Mouse (Mus musculus) WW6 (cell line): ENCODE data around the gene Spats2l.

Source experiments
- DNase-seq: peaks from one replicate; pipeline ENCODE4 v3.0.0-alpha.2; 2013; ENCODE audit warnings: low read depth, low spot score

Gene Spats2l

GRCm38 (mm10) chr1:57824966-57825759, 51.2 kb downstream of the Spats2l start:
- no peak for DNase-seq

DNA sequence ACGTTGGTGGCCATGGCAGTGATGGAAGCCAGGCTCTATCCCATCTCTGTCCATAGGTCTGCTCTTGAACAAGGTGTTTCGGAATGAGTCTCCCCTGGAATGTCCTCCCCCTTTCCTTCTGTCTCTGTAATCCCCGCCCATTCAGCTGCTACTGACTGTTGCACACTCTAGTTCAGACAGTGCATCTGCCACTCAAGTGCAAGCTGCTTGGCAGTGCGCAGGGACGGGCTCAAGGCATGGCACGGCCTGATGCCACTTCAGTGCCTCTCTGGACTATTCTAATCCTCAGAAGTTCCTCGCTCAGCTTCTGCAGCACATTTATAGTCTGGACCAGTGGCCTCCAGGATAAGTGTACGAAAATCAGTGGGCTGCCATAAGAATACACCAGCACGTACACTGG, 52.3 kb downstream of the Spats2l start:
- no peak for DNase-seq

DNA sequence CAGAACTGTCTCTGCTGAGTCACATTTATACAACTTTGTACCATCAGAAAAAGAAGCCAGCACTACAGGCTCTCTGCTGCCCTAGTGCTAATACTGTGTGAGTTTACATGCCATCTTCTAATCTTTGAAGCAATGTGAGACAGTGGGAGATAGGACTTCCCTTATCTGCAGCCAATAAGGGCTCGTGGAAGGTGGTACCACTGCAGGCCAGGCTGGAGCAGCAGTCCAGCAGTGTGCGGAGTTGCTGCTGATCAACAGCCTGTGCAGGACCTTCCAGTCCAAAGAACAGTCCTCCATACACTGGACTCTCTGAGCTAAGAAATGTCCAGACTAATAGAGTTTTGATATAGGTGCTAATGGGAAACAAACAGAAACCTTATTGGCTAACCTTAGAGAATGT, 59.2 kb downstream of the Spats2l start:
- DNase-seq: no peak

- DNase-seq: no peak
These were observed 61.2 kb downstream of the Spats2l start for GRCm38 (mm10) chr1:57835128-57835527.

GRCm38 (mm10) chr1:57836686-57837317, 62.8 kb downstream of the Spats2l start:
- no peak for DNase-seq

GRCm38 (mm10) chr1:57839863-57840262, 65.9 kb downstream of the Spats2l start:
- no peak for DNase-seq

GRCm38 (mm10) chr1:57845054-57845722, 71.2 kb downstream of the Spats2l start:
- DNase-seq: no peak

GRCm38 (mm10) chr1:57846856-57847698, 73.1 kb downstream of the Spats2l start:
- no peak for DNase-seq

DNA sequence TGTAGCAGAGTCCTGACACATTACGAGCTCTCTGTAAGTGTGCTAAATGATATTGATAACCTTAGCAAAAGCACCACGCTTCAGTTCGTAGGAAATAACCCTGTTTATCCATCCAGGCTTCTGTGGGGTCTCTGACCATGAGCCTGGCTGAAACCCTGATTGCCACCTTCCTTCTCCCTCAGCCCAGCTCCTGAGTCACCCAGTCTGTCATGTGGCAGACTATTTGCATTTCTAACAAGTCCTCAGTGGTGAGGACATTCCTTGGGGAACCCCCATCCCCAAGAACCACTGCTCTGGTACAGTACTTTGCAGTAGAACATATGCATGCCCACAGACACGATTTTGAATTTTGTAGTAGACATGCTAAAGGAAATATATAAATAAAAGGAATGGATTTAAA, 75.1 kb downstream of the Spats2l start:
- no peak for DNase-seq

DNA sequence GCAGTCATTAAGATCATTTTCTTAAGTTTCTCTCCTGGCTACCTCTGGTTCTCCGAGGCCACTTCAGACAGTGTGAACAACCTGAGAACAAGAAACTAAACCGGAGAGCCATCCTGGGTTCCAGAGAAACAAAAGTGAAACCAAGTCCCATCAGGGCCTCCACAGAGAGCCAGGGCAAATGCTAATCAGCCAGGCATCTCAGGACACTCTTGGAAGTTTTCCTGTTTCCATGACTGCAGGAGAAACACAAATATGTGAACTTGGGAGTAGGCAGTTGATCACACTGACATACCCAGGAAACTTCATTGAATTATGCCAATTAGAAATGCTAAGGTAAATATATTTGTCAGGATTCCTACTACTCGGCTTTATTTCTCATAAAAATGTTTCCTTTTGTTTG, 76.0 kb downstream of the Spats2l start:
- no peak for DNase-seq

DNA sequence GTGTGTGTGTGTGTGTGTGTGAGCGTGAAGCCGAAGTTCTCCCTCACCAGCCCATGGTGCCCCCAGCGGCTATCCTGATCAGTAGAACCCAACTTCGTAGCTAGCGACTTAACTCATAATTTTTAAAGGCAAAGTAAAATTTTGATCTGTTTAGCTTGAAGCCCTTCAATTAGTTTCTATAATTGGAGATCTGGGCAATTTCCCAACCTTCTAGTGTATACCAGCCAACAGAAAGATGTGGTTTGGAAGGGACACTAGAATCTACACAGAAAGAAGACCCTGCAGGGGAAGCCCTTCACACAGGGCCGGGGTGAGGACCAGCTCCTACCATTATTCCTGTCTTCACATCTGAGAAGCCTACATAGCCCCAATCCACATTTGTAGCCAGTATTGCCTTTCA, 77.9 kb downstream of the Spats2l start:
- no peak for DNase-seq

DNA sequence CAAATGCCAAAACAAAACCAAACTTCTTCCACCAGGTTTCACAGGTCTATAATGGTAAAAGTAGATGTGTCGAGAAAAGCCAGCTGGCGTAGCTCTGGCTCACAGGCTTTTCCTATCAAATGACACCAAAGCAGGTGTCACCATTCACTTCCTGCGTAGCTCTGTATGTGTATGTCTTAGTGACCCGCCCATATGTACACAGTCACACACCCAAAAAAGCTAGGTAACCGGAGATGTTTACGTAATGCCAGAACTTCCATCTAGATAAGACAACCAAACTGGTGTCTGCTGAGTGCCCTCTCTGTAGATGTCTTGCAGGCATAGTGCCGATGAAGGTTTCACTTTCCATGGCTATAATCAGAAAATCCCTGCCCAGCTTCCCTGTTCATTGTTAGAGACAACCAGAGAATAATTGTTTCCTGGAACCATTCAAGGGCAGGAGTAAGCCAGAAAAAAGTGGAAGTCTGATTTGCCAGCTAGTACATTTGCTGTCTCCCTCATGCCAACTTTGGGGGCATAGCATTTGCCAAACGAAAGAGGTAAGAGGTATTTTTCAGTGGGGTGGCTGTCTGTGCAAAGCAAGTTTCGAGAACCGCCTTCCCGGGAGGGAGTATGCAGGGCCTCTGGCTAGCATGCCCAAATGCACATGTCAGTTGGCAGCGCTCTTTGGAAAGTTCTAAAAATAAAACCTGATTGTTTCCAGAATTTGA, 78.8 kb downstream of the Spats2l start:
- DNase-seq: no peak

DNA sequence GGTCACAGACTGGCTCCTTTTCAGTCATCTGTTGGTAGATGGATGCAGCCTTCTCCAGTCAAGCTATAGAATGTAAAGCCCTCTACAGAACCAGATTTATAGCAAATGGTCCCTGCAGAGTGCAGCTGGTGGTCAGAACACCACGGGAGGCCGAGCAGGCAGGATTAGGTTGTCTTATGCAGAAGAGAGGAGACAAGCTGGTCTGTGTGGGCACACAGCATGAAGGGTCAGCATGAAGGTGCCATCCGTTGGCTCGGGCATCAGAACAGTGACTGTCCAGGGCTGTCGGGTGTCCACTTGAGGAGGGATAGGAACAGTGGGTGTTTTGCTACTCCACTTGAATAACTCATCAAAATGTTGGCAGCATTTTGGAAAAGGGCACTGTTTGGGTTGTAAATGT, 83.8 kb downstream of the Spats2l start:
- DNase-seq: no peak

- DNase-seq: no peak
These were observed 88.1 kb downstream of the Spats2l start for GRCm38 (mm10) chr1:57862024-57862423.

DNA sequence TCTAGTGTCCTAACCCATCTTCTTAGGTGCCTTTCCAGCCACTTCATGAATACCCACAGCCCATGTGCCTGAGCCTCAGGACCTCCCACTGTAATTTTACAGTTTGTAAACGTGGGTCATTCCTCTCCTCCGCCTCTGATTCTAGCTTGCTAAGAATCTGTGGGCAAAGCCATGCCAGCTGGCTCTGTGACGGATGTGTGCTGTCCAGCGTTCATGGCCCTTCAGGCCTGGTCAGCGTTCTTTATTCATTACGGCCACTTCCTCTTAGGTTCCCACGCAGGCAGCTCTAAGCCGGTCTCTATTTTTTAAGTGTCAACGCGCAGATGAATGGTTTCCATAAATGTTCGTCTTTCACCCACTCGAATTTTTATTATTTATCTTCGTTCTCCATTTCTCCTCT, 94.7 kb downstream of the Spats2l start:
- no peak for DNase-seq

DNA sequence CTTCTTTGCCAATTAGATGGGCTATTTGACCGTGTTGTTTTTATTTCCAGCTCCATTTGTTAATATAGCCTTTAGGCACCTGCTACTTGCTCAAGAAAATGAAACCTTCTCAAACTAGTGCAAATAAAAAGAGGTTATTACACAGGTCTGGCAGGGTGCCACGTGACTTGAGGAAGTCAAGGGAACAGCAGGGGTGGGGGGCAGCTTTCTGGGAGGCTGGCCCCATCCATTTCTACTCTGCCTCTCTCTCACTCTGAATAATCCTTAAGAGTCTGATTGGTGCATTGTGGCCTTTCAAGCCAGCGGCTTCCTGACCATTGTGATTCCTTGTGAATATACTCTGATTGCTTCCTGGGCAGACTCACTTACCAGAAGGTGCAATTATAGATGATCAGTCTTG, 98.0 kb downstream of the Spats2l start:
- DNase-seq: no peak

- DNase-seq: no peak
These were observed 100.0 kb downstream of the Spats2l start for GRCm38 (mm10) chr1:57873996-57874395.

GRCm38 (mm10) chr1:57875109-57875508, 101.1 kb downstream of the Spats2l start:
- no peak for DNase-seq

GRCm38 (mm10) chr1:57875512-57875911, 101.5 kb downstream of the Spats2l start:
- DNase-seq: no peak

GRCm38 (mm10) chr1:57878957-57879356, 105.0 kb downstream of the Spats2l start:
- DNase-seq: no peak

GRCm38 (mm10) chr1:57884867-57885266, 110.9 kb downstream of the Spats2l start:
- DNase-seq: no peak
